Mouse (Mus musculus) liver, adult 2 months (tissue): Measurements from ENCODE around the gene Gfral. TPM values are rescaled to one million over a fixed set of nuclear protein-coding genes. Genes with fewer than 3 reads are reported as not detected.
A peak's percentile ranks its signal among the peaks of the same experiment; 100 is the strongest.

Experiments
- DNase-seq: peaks from one replicate; pipeline ENCODE4 v3.0.0-alpha.2; 2011; ENCODE audit warnings: low read depth, low spot score; ENCODE audit errors: extremely low read depth
- H3K27ac ChIP-seq: fragments of 200-500 bp; replicated peaks from 2 replicates; pipeline ENCODE4 v1.5.1; 2012; ENCODE audit warnings: low read depth, mild to moderate bottlenecking, control low read depth, inconsistent platforms, low read length; ENCODE audit not compliant: insufficient read depth
- H3K27me3 ChIP-seq: fragments of 200-500 bp; 2 replicates; pipeline ENCODE4 v1.6.1; 2012; ENCODE audit warnings: mild to moderate bottlenecking, moderate library complexity, low read length, inconsistent platforms; ENCODE audit not compliant: control insufficient read depth, insufficient read depth
- H3K36me3 ChIP-seq: fragments of 200-500 bp; 2 replicates; pipeline ENCODE4 v1.6.1; 2012; ENCODE audit warnings: low read length, inconsistent platforms; ENCODE audit not compliant: control insufficient read depth, insufficient read depth
- H3K4me1 ChIP-seq: fragments of 200-500 bp; 2 replicates; pipeline ENCODE4 v1.6.1; 2011; ENCODE audit warnings: low read length; ENCODE audit not compliant: control insufficient read depth, insufficient read depth
- H3K4me3 ChIP-seq: fragments of 200-500 bp; 2 replicates; pipeline ENCODE4 v1.5.1; 2011; ENCODE audit warnings: low read depth, mild to moderate bottlenecking, control low read depth, low read length, moderate library complexity; ENCODE audit not compliant: insufficient read depth
- H3K79me2 ChIP-seq: fragments of 200-500 bp; 2 replicates; pipeline ENCODE4 v1.6.1; 2012; ENCODE audit warnings: inconsistent platforms, mild to moderate bottlenecking, low read length, moderate library complexity; ENCODE audit not compliant: control insufficient read depth, insufficient read depth
- H3K9ac ChIP-seq: fragments of 200-500 bp; 2 replicates; pipeline ENCODE4 v1.6.1; 2012; ENCODE audit warnings: low read depth, mild to moderate bottlenecking, control low read depth, inconsistent platforms, low read length
- CTCF ChIP-seq: fragments of 200-500 bp; IDR thresholded peaks from 2 replicates; pipeline ENCODE4 v1.5.1; 2011; ENCODE audit warnings: low read depth, low read length, control low read depth
- POLR2A ChIP-seq: fragments of 200-500 bp; IDR thresholded peaks from 2 replicates; pipeline ENCODE4 v1.6.1; 2011; ENCODE audit warnings: low read length, control low read depth; ENCODE audit not compliant: insufficient read depth; ENCODE audit errors: extremely low read depth
- WGBS: fragments of 180-500 bp; shearing (Covaris S2); methylation state at CpG from one replicate; pipeline ENCODE4 v1.1.7; 2018; 5-methylcytosine and 5-hydroxymethylcytosine counted together
- polyA plus RNA-seq: library from polyadenylated mRNA; depleted of rRNA; stranded (reverse); fragments of >200 nt; gene quantifications from 2 replicates; pipeline ENCODE4 v1.2.3, GENCODE M21; 2012
- total RNA-seq: library from RNA; depleted of rRNA; stranded (reverse); fragments of >200 nt; gene quantifications from 2 replicates; pipeline ENCODE4 v1.2.3, GENCODE M21; 2014

Gene Gfral
- total and polyA plus RNA-seq, 2 experiments: not detected

GRCm38 (mm10) chr9:76214678-76215077 lies 1.2 kb upstream of the Gfral start:
- TF ChIP-seq CTCF (no peak), POLR2A (no peak)
- Histone ChIP-seq H3K36me3 (no peaks in the 10 kb centered on the region), H3K79me2 (no peaks in the 10 kb centered on the region), H3K27me3 (no peaks in the 10 kb centered on the region), H3K9ac (no peak overlapping the region), H3K4me3 (no peak overlapping the region), H3K27ac (no peak overlapping the region), H3K4me1 (no peaks in the 10 kb centered on the region)
- 67% methylated on average over 4 of the region's 4 CpGs for WGBS
- no peak for DNase-seq

- 79% methylated on average over 4 of the region's 4 CpGs for WGBS
- Histone ChIP-seq H3K27me3 (no peaks in the 10 kb centered on the region), H3K79me2 (no peaks in the 10 kb centered on the region), H3K36me3 (no peaks in the 10 kb centered on the region), H3K27ac (no peak overlapping the region), H3K9ac (no peak overlapping the region), H3K4me3 (no peak overlapping the region), H3K4me1 (no peaks in the 10 kb centered on the region)
- no peak for TF ChIP-seq CTCF
- no peak for TF ChIP-seq POLR2A
- DNase-seq: no peak
These were observed 16.5 kb downstream of the Gfral start for GRCm38 (mm10) chr9:76196917-76197316.

- no peak for DNase-seq
- TF ChIP-seq CTCF (no peak), POLR2A (no peak)
- no peak overlapping the region for H3K9ac ChIP-seq
- no peaks in the 10 kb centered on the region for H3K4me1 ChIP-seq
- no peak overlapping the region for H3K27ac ChIP-seq
- no peaks in the 10 kb centered on the region for H3K27me3 ChIP-seq
- H3K79me2 ChIP-seq: no peaks in the 10 kb centered on the region
- no peak overlapping the region for H3K4me3 ChIP-seq
- H3K36me3 ChIP-seq: no peaks in the 10 kb centered on the region
These were observed 34.2 kb downstream of the Gfral start for GRCm38 (mm10) chr9:76179221-76179620.

- 74% methylated on average over 5 of the region's 5 CpGs for WGBS
- Histone ChIP-seq H3K27ac (no peak overlapping the region), H3K27me3 (no peaks in the 10 kb centered on the region), H3K79me2 (no peaks in the 10 kb centered on the region), H3K4me3 (no peak overlapping the region), H3K36me3 (no peaks in the 10 kb centered on the region), H3K4me1 (no peaks in the 10 kb centered on the region), H3K9ac (no peak overlapping the region)
- no peak for TF ChIP-seq CTCF
- TF ChIP-seq POLR2A: no peak
- no peak for DNase-seq
These were observed 40.7 kb downstream of the Gfral start for GRCm38 (mm10) chr9:76172686-76173295.

GRCm38 (mm10) chr9:76168355-76168754 lies 45.1 kb downstream of the Gfral start:
- Histone ChIP-seq H3K4me3 (no peak overlapping the region), H3K36me3 (no peaks in the 10 kb centered on the region), H3K27me3 (no peaks in the 10 kb centered on the region), H3K9ac (no peak overlapping the region), H3K27ac (no peak overlapping the region), H3K79me2 (no peaks in the 10 kb centered on the region), H3K4me1 (no peaks in the 10 kb centered on the region)
- WGBS: 37% methylated on average over 3 of the region's 3 CpGs
- peak; percentile 7 for DNase-seq
- TF ChIP-seq POLR2A: no peak
- TF ChIP-seq CTCF: peak; percentile 44

GRCm38 (mm10) chr9:76162446-76162845 lies 51.0 kb downstream of the Gfral start:
- no peak overlapping the region for H3K4me3 ChIP-seq
- H3K27me3 ChIP-seq: no peaks in the 10 kb centered on the region
- no peaks in the 10 kb centered on the region for H3K4me1 ChIP-seq
- no peak overlapping the region for H3K9ac ChIP-seq
- no peak overlapping the region for H3K27ac ChIP-seq
- H3K79me2 ChIP-seq: no peaks in the 10 kb centered on the region
- no peak for TF ChIP-seq CTCF
- no peak for TF ChIP-seq POLR2A
- WGBS: 63% methylated on average over 8 of the region's 8 CpGs
- peak; percentile 1 for DNase-seq
- H3K36me3 ChIP-seq: no peaks in the 10 kb centered on the region
